Mouse (Mus musculus) lung, postnatal 0 days (tissue): Measurements from ENCODE around the gene Washc4.

ENCODE experiments used
- CTCF ChIP-seq: IDR thresholded peaks from 2 replicates; pipeline ENCODE4 v1.5.1; 2016; ENCODE audit warnings: antibody characterized with exemption, mild to moderate bottlenecking
- EP300 ChIP-seq: IDR thresholded peaks from 2 replicates; pipeline ENCODE4 v1.6.1; 2016; ENCODE audit warnings: antibody characterized with exemption, mild to moderate bottlenecking, control low read depth

DNA sequence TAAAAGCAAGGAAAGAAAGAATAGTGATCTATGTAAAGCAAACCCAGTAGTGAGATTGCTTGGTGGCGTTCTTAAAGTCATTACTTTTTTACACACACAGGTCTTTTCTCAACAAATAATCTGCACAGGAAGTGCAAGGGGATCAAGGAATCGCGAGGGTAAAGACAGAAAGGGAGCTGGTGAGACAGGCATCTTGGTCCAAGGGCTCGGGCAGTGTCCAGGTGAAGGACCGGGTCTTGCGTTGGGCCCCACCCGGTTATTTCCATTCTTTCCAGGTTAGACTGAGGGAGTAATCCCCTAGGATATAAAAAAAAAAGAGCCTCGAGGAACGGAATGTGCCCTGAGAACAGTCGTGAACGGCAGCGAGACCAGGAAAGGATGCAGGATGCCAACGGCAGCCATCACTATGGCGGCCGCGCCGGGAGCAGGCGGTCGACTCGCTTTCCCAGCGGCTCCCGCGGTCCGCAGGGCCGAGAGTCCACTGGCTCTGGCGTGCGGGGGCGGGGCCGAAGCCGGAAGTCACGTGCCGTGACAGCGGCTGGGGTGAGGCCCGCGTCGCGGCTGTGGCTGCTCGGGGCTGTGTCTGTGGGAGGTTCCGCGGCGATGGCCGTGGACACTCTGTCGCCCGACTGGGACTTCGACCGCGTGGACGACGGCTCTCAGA is at the start of gene Washc4:
- no peak for TF ChIP-seq CTCF
- no peak for TF ChIP-seq EP300
